Mouse (Mus musculus) heart, postnatal 0 days (tissue): ENCODE results near the gene H2afy.

Experiments
- CTCF ChIP-seq: IDR thresholded peaks from 2 replicates; pipeline ENCODE4 v1.5.1; 2016; ENCODE audit warnings: antibody characterized with exemption, control low read depth, low read depth
- EP300 ChIP-seq: IDR thresholded peaks from 2 replicates; pipeline ENCODE4 v1.6.1; 2016; ENCODE audit warnings: antibody characterized with exemption, low read depth

DNA sequence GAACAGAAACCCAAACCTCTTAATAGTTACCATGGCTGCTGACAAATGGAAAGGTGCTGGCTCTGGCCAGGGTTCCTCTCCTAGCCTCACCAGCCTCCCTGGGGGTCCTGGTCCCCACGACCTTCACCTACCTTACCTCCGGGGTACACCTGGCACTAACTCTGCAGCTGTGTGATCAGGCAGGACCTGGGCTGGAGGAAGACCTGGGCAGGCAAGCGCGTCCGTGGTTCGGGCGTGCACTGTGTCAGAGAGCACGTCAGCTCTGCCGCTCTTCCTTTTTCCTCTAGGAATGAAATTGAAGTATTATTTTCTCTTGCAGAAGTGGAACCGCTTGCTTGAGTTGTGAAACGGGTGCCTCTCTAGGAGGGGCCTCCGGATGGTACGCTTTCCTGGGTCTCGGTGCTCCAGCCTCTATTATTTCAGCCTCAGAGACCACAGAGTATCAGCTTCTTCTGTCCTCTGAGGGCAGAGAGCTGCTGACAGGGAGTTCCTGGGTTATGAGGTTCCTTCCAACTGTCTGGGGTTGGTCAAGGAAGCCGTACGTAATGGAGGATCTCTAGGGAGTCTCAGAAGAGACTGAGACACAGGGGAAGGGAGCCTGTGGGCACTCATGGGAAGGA lies 42.4 kb upstream of the H2afy start, which contains the start of gene Tifab:
- TF ChIP-seq CTCF (no peak), EP300 (no peak)
